Mouse (Mus musculus) large intestine, adult 2 months (tissue): ENCODE results near the gene Ankra2. TPM values are rescaled to one million over a fixed set of nuclear protein-coding genes. Genes with fewer than 3 reads are reported as not detected.

Experiments
- DNase-seq: peaks from one replicate; pipeline ENCODE4 v3.0.0-alpha.2; 2012; ENCODE audit warnings: low read depth, low spot score
- WGBS: fragments of 180-500 bp; shearing (Covaris S2); methylation state at CpG from one replicate; pipeline ENCODE4 v1.1.7; 2018; 5-methylcytosine and 5-hydroxymethylcytosine counted together
- polyA plus RNA-seq: library from polyadenylated mRNA; depleted of rRNA; stranded (reverse); fragments of >200 nt; gene quantifications from 2 replicates; pipeline ENCODE4 v1.2.3, GENCODE M21; 2012

Gene Ankra2
- polyA plus RNA-seq, 1 experiment = 11.7 TPM

DNA sequence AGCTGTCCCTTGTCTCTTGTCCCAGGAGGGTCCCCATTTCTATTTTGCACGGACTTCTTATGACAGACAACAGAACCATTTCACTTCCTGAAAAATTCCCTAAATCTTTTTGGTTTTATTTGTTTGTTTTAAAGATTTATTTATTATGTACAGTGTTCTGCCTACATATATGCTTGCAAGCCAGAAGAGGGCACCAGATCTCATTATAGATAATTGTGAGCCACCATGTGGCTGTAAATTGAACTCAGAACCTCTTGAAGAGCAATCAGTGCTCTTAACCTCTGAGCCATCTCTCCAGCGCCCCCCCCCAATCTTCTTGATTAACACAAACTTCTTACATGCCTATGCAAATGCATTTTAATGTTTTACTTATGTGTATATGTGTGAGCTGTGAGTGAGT lies 27.8 kb downstream of the Ankra2 start:
- WGBS = 37% methylated on average over 2 of the region's 2 CpGs
- no peak for DNase-seq

DNA sequence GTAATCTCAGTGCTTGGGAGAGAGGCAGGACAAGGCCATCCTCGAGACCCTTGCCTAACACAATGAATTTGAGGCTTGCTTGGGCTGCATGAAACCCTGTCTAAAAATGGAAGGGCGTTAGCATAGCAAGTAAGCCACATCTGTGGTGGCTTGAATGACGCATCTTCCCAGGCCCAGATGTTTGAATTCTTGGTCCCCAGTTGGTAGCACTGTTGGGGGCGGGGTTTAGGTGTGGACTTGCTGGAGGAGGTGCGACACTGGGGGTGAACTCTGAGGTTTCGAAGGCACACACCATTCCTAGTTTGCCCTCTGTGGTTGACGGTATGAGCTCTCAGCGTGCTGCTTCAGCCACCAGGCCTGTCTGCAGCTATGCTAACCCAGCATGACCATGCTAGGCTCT lies 28.8 kb downstream of the Ankra2 start:
- DNase-seq = no peak
- 78% methylated on average over 8 of the region's 8 CpGs for WGBS

DNA sequence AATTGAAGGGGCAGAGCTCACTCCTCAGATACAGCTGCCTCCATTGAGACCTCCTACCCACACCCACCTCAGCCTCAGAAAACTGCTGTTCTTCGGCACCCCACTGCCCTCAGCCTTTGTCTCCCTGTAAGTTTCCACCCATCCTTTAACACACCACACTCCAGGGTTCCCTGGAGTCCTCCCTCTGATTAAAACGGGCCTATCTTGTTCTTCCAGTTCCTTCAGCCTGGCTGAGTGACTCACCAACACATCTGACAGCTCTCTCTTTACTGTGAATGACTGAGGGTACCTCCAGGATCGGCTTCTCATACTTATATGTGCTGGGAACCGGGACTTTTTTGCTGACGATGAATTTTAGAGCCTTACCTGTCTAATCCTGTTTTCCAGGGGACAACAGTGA lies 33.2 kb downstream of the Ankra2 start:
- DNase-seq = no peak
- 28% methylated on average over 5 of the region's 5 CpGs for WGBS

DNA sequence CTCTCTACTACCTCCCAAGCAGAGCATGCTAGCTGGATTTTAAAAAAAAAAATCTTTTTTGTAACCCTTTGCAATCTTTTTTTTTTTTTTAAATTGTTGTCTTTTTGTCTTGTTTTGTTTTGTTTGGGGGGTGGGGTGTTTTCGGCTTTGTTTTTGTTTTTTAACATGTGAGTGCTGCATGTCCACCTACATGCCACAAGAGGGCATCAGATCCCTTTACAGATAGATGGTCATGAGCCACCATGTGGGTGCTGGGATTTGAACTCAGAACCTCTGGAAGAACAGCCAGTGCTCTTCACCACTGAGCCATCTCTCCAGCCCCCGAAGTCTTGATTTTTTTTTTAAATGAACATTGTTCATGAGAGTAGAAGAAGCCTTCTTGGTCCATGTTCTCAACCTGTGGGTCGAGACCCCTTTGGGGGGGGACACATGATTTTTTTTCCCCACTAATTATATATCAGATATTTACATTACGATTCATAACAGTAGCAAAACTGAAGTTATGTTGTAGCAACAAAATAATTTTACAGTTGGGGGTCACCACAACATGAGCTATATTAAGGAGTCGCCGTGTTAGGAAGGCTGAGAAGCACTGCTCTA lies 35.1 kb downstream of the Ankra2 start:
- DNase-seq = no peak
- 89% methylated on average over 6 of the region's 6 CpGs for WGBS

DNA sequence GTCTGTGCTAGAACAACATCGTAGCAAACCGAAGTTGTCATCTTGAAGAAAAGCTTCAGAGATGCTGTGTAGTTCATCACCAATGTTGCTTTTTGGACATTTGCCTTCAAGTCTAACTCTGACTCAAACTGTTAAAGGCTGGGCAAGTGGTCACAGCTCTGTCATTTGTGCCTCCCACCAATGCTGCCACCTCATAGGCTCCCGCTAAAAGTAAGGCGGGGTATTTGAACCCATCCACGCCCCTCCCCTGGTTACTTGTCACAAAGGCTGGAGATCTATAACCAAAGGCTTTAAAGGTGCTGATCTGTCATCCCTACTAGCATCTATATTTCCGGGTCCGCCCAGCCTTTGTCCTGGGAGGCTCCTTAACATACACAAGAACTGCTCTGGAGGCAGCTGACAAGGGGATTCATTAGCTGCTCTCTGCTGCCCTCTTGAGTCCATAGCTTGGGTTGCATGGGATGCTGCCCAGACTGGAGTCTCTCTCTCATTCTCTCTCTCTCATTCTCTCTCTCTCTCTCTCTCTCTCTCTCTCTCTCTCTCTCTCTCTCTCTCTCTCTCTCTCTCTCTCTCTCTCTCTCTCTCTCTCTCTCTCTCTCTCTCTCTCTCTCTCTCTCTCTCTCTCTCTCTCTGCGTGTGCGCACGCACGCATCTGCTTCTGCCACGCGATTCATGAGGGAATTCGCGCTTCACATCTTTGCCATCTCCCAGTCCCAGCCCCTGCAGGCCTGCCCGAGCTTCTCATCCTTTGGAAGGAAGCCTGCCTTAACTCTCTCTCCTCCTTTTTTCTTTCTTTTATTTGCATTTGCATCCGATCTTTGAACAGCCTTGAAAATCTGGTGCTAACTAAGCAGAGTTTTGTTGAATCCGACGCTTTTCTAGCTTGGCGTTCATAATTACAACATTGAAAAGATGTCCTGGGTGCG lies 36.2 kb downstream of the Ankra2 start:
- peak; percentile 71 for DNase-seq
- WGBS = 46% methylated on average over 21 of the region's 21 CpGs

DNA sequence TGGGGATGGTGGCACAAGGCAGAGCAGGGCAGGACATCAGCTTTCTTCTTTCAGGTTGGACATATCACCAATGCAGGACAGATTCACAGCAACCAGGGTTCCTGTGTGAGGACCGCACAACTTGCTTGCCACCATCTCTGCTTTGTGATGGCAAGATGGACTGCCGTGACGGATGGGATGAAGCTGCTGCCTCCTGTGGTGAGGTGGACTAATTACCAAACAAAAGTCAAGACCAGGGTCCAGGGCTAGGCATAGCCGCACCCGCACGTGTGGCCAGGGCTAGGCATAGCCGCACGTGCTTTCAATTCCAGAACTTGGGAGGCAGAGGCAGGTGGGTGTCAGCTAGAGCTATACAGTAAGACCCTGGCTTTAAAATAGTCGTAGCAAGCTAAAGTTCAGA lies 42.4 kb downstream of the Ankra2 start:
- WGBS = 91% methylated on average over 9 of the region's 9 CpGs
- DNase-seq = no peak

DNA sequence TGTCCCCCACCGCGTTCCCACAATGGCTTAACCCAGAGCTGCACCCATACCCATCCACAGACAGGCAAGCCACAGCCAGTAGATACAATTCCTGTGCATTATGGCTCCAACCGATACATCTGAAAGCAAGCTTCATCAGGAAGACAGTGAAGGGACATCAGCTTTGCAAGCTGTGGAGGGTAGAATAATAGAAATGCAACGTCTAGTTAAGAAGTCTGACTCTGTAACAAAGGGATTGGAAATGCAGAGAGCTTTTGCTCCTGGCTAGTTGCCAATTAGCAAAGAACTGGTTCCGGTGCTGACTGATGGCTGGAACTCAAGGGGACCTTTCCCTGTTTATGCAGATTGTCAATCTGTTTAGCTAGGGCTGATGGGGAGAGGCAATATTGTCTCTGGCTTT lies 43.5 kb downstream of the Ankra2 start:
- WGBS = 32% methylated on average over 5 of the region's 5 CpGs
- no peak for DNase-seq

DNA sequence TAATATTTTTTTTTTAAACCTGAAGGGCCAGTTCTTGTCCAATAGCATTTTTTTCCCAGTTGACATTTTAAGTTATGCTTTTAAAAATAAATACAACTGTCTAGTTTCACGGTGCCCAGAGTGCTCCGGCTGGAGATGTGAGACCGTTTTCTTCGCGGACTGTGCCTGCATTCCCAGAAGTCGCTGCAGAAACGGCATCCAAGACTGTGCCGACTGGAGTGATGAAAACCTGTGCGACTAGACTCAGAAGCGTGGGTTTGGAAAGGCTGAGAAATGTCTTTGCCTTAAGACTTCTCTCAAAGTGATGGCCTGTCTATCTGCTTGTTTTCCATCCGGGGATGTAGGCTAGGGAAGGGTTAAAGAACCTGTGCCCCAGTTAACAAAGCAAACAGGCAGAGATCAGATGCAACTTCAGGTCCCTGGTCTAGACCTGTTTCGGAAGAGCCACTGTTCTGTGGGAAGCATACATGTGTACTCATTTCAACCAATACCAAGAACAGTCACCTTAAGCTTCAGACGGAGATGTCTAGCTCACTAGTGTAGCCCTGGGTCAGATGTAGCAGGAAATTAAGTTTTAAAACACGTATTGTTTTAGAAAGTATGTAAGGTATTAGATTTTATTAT lies 44.1 kb downstream of the Ankra2 start:
- DNase-seq = no peak
- WGBS = 42% methylated on average over 14 of the region's 14 CpGs

DNA sequence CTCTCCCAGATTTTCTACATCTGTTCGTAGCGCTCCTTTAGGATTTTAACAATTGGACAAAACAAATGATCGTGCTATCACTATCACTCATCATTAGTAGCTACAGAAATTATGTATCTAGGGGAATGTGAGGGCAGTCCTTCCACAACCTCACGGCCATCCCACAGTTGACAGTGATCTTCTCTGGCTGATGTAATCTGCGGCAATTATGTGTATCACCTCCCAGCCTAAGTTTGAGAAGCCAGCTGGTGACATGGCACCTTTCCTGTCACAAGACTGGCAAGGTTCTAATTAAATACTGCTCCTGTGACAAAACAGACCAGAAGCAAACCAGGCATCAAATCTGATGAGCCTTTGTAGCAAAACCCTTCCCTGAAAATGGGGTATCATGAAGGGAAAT lies 45.1 kb downstream of the Ankra2 start:
- WGBS = 86% methylated on average over 5 of the region's 5 CpGs
- DNase-seq = no peak

DNA sequence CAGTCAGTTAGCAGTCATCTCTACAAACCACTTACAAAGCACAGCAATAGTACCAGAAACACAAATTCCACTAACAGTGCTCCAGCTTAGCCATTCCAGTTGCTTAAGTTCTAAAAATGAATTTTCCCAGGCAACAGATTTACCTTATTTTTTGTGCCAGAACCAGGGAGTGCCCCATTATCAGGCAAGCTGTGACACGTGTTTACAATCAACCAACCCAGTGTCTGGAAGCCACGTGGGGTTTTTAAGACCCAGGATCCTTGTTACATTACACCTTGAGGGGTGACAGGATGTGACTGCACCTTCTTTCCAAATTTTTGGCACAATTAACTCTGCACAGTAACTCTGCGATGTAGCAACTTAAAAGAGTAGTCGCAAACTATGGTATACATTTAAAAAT lies 45.9 kb downstream of the Ankra2 start:
- 75% methylated on average over 4 of the region's 4 CpGs for WGBS
- DNase-seq = no peak

DNA sequence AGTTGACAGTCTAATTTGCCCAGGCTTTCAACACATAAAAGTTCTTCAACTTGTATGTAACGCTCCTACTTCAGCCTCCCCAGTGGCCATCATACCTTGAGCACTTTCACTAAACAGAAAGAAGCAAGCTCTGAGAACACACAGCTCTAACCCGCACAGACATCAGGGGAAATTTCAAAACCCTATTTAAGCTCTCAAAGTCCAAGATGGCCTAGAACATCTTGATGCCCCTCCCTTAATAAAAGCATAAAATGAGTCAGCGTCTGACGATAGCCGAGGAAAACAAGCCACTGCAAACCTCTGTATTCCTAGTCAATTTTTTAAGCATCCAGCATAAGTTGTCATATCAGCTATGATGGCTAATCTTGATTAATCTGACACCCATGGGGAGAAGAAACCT lies 48.7 kb downstream of the Ankra2 start:
- 36% methylated on average over 5 of the region's 5 CpGs for WGBS
- no peak for DNase-seq

DNA sequence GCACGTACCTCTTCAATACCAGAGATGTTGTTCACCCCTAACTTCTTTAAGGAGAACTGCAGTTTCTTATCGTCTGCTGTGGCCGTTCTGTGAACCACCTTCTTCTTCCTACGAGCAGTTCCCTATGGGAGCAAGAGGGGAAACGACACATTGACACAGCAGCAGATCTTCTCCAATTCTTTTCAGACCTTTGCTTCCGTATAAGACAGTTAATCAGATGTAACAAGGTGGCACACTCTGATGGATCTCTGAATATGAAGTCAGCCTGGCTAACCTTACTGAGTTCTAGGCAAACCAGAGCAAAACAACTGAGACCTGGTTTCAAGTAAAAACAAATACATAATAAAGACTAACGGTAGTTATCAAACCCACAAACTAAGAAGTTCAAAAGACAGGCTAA lies 50.8 kb downstream of the Ankra2 start:
- DNase-seq = no peak
- WGBS = 58% methylated on average over 7 of the region's 7 CpGs

DNA sequence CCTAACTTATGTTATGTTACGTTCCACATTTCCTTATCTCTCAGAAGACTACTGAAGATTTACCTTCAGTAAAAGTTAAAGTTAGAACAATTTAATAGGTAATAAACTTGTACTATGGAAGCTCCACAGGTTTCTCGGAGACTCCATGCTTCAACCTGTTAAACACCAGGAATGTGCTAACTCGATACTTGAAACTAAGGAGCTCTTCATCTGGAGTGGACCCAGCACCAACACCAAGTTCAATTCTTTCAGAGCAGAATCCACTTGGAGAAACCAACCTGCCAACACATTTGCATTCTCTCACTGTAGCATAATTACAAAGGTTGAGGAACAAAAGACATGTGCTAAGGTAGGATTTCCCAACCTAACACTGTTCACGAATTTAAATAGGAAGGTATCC lies 52.2 kb downstream of the Ankra2 start:
- WGBS = 28% methylated on average over 4 of the region's 4 CpGs
- DNase-seq = no peak

DNA sequence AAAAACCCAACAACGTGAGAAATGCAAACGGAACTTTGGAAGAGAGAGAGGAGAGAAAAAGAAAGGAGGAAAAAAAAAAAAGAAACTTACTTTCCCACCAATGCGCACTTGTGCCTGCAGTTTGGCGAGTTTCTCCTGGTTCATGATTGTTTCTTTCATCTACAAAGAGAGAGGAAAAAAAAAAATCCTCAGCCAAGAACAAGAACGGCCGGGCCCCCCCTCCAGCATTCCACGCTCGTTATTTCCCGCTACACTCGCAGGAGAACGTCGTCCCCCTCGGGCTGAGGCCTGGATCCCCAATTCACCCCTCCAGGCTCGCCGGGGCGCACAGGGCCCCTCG lies 53.2 kb downstream of the Ankra2 start:
- WGBS = 1% methylated on average over 17 of the region's 17 CpGs
- no peak for DNase-seq

DNA sequence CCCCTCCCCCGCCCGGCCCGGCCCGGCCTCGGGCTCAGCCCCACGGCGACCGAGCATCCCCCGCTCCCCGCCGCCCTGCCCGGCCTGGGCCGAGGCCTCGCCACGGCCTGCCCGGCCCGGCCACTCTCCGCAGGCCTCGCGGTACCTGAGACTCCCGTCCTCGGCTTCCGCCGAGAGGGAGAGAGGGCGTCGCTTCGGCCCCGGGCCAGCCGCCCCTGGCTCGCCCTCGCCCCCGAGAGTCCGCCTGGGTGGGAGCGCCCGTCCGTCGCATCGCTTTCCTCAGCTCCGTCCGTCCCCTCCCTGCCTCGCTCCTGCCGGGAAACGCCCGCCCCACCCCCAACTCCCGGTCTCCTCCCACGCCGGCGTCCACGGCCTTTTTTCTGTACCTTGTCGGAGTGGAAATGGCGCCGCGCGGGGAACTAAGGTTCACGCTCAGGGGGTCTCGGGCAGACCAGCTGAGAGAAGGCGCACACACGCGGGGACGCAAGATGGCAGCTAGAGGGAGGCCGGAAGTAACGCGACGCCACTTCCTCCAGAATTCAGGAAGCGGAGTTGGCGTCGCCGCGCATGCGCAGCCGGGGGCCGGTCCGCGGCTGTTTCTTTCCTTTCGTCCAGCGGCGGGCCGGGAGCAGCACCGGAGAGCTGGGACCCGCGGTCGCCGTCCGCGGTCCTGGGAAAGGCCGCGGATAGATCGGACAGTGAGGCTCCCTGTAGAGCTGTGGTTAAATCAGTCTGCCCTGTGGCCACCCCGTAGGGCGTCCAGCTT lies 53.8 kb downstream of the Ankra2 start, which contains the start of gene Btf3:
Gene Btf3 (minus strand): TSS at position 527 of the 766 bp plus-strand sequence.
- under 1% methylated on average over 70 of the region's 90 CpGs for WGBS
- peak; percentile 80 for DNase-seq

DNA sequence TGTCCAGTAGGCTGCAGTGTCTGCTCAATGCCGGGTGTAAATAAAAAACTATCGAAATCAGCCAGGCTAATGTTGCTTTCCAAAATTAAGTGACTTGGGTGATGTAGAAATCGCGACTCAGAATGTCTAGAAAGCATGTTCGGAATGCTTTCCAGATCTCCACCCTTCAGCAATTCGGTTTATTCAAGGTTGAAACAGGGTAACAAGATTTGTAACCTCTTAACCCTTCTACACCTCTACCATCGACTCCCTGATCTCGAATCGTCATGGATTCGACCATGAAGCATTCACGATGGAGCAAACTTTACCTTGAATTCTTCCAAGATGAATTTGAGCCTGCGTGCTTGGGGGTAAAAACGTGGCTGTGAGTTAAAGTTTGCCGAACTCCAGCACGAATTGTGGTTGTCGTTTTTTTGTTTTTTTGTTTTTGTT lies 54.4 kb downstream of the Ankra2 start:
- DNase-seq = no peak
- 2% methylated on average over 16 of the region's 16 CpGs for WGBS

DNA sequence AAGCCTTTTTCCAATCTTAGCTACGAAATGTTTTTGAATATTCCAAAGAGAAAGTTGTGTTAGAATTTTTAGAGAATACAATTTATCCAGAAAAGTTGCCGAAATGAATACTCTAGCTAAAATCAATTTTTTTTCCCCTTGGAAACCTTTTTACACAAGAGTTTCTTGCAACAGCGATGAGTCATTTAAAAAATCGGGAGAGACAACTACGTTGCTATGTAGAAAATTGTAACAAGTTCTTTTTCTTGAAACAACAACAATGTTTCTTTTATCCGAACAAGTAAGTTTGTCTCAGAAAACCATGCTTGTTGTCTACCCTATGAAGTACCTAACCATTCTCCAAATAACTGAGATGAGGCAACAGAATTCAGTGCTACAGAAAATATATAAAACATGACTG lies 55.0 kb downstream of the Ankra2 start:
- no peak for DNase-seq
- 86% methylated on average over 6 of the region's 6 CpGs for WGBS
